Comparison of ENCODE assay signal across 8 mouse cellular contexts in genomic region chr2:168955850-168956346, GRCm38 (mm10). TPM values are rescaled to one million over a fixed set of nuclear protein-coding genes. Genes with fewer than 3 reads are reported as not detected.
A peak's percentile ranks its signal among the peaks of the same experiment; 100 is the strongest.
DNase-seq lines count a peak whose midpoint lies in the region; ATAC-seq lines count a peak whose summit lies in the region.

No protein-coding gene starts in this region.

- H3K4me3 ChIP-seq in embryonic facial prominence, embryonic 10.5 days, result peak overlapping the region; percentile 98
- H3K4me3 ChIP-seq in hindbrain, embryonic 15.5 days, result peak overlapping the region; percentile 82
- H3K4me3 ChIP-seq in macrophage (ENCODE audit: inconsistent target), result peak overlapping the region; percentile 78; the same call in 1 of the 2 replicates

- 48% methylated on average over 10 of the region's 10 CpGs for WGBS in embryonic facial prominence, embryonic 10.5 days
- 53% methylated on average over 10 of the region's 10 CpGs for WGBS in hindbrain, embryonic 15.5 days
- 64% methylated on average over 10 of the region's 10 CpGs for WGBS in macrophage (ENCODE audit: missing documents)

- ATAC-seq in hindbrain, embryonic 15.5 days (ENCODE audit: low FRiP score, low read depth), result peak; percentile 20; the same call in 1 of the 2 replicates

- H3K4me1 ChIP-seq in embryonic facial prominence, embryonic 10.5 days, result peaks cover 24% of the 10 kb centered on the region
- peaks cover 20% of the 10 kb centered on the region for H3K4me1 ChIP-seq in hindbrain, embryonic 15.5 days (replicated peaks)

- peaks cover 19% of the 10 kb centered on the region for H3K36me3 ChIP-seq in embryonic facial prominence, embryonic 10.5 days (replicated peaks)
- 0 out of 2 replicates have a peak, but pooled peaks cover 4% of the 10 kb centered on the region for H3K36me3 ChIP-seq in hindbrain, embryonic 15.5 days
- peaks cover 5% of the 10 kb centered on the region; the same call in 1 of the 2 replicates for H3K36me3 ChIP-seq in macrophage (ENCODE audit: inconsistent target)

- DNase-seq in cerebellum, adult 9-10 months, result peak; percentile 20
- no peak for DNase-seq in cerebellum, postnatal 4 days (ENCODE audit: low spot score in 2 of 2)
- DNase-seq in 3T3-L1 (ENCODE audit: low read depth, low spot score), result peak; percentile 88
- peak; percentile 30 for DNase-seq in embryonic facial prominence, embryonic 10.5 days (ENCODE audit: low spot score)
- DNase-seq in layer of hippocampus, postnatal 14 days (ENCODE audit: low spot score in 2 of 2), result no peak
- no peak for DNase-seq in cerebellum, adult 8-10 months

- H3K9me3 ChIP-seq in embryonic facial prominence, embryonic 10.5 days, result no peaks in the 10 kb centered on the region
- H3K9me3 ChIP-seq in hindbrain, embryonic 15.5 days, result no peaks in the 10 kb centered on the region

- H3K27ac ChIP-seq in embryonic facial prominence, embryonic 10.5 days (replicated peaks), result peak overlapping the region; percentile 88
- peak overlapping the region; percentile 83; the same call in 1 of the 2 replicates for H3K27ac ChIP-seq in hindbrain, embryonic 15.5 days (replicated peaks)
- H3K27ac ChIP-seq in macrophage, result peak overlapping the region; percentile 64

- peaks cover 38% of the 10 kb centered on the region for H3K79me2 ChIP-seq in macrophage (ENCODE audit: inconsistent target)

- H3K9ac ChIP-seq in hindbrain, embryonic 15.5 days, result no peak overlapping the region

- peak overlapping the region; percentile 86 for H3K4me2 ChIP-seq in hindbrain, embryonic 15.5 days

- no peaks in the 10 kb centered on the region for H3K27me3 ChIP-seq in embryonic facial prominence, embryonic 10.5 days (replicated peaks; ENCODE audit: low read depth, poor library complexity, severe bottlenecking)
- H3K27me3 ChIP-seq in hindbrain, embryonic 15.5 days, result no peaks in the 10 kb centered on the region

RNA-seq across cellular contexts. Expression of gene Zfp64, which starts 0.5 kb away (rescaled TPM):
- 44.6 and 47.4 TPM in 2 replicates for polyA plus RNA-seq in embryonic facial prominence, embryonic 10.5 days (2016; fragmentation: Nextera tagmentation; extraction: Ambion mirVana)
- 30.9 and 34.8 TPM in 2 replicates for polyA plus RNA-seq in hindbrain, embryonic 15.5 days (2015; fragmentation: Nextera tagmentation; extraction: Ambion mirVana)
- 10 to 100 TPM in 22 of 26 experiments, 1 to 10 TPM in 4; 7.0 to 41.0 (median 20.1) TPM for total RNA-seq in macrophage (2018; cell fraction: chromatin; rRNA removed)
- total RNA-seq in macrophage (2018; cell fraction: cytosol; rRNA removed), result 10 to 100 TPM in 14 of 26 experiments, 1 to 10 TPM in 12; 4.5 to 12.5 (median 10.3) TPM
- total RNA-seq in macrophage (2018; cell fraction: nucleus; rRNA removed), result 10 to 100 TPM in 16 of 26 experiments, 1 to 10 TPM in 10; 5.7 to 29.4 (median 11.4) TPM
- 7.7 to 12.8 TPM (median 10.5 TPM) in 3 replicates for polyA plus RNA-seq in macrophage (2018)
- total RNA-seq in layer of hippocampus, postnatal 14 days (2021), result 10 to 100 TPM; 16.6 to 18.2 TPM

Comparison
In these comparisons a context has a peak if more than half of its experiments do, and no peak if none do; other contexts are left out.
1. DNase-seq: peak in cerebellum, adult 9-10 months (single experiment), 3T3-L1 (single experiment) and embryonic facial prominence, embryonic 10.5 days (single experiment); none in cerebellum, postnatal 4 days (0 of 2), layer of hippocampus, postnatal 14 days (0 of 2) and cerebellum, adult 8-10 months (single experiment).
2. Peak in every context shown above with its lines, with median percentiles within 50 percentile points of each other: H3K27ac ChIP-seq and H3K4me3 ChIP-seq.